Mouse (Mus musculus) embryonic facial prominence, embryonic 11.5 days (tissue): Measurements from ENCODE around the gene Psap. TPM values are rescaled to one million over a fixed set of nuclear protein-coding genes. Genes with fewer than 3 reads are reported as not detected.

Experiments
- ATAC-seq: fragments of 200-750 bp; cut with Nextera tagmentation; replicated peaks from 2 replicates; pipeline ENCODE4 v1.8.0; 2017; ENCODE audit warnings: low read depth; ENCODE audit not compliant: insufficient number of reproducible peaks, low FRiP score, low TSS enrichment
- DNase-seq: peaks from one replicate; pipeline ENCODE4 v3.0.0-alpha.2; 2015; ENCODE audit warnings: low spot score
- H3K27ac ChIP-seq: fragments of 300-500 bp; sonication (generic); replicated peaks from 2 replicates; pipeline ENCODE4 v1.5.1; 2014; ENCODE audit warnings: mild to moderate bottlenecking, low read depth, low read length, control low read depth
- H3K27me3 ChIP-seq: fragments of 300-500 bp; sonication (generic); 2 replicates; pipeline ENCODE4 v1.6.1; 2014; ENCODE audit warnings: mild to moderate bottlenecking, low read length, moderate library complexity, mixed read lengths; ENCODE audit not compliant: control insufficient read depth, insufficient read depth
- H3K36me3 ChIP-seq: fragments of 300-500 bp; sonication (generic); replicated peaks from 2 replicates; pipeline ENCODE4 v1.6.1; 2014; ENCODE audit warnings: low read depth, mild to moderate bottlenecking, low read length, moderate library complexity, mixed read lengths; ENCODE audit not compliant: control insufficient read depth, insufficient read depth
- H3K4me1 ChIP-seq: fragments of 300-500 bp; sonication (generic); 2 replicates; pipeline ENCODE4 v1.6.1; 2014; ENCODE audit warnings: low read length, mixed read lengths; ENCODE audit not compliant: control insufficient read depth, insufficient read depth
- H3K4me2 ChIP-seq: fragments of 300-500 bp; sonication (generic); 2 replicates; pipeline ENCODE4 v1.6.1; 2014; ENCODE audit warnings: low read depth, mild to moderate bottlenecking, control low read depth, low read length, moderate library complexity
- H3K4me3 ChIP-seq: fragments of 300-500 bp; sonication (generic); 2 replicates; pipeline ENCODE4 v1.5.1; 2014; ENCODE audit warnings: low read depth, low read length, control low read depth
- H3K9ac ChIP-seq: fragments of 300-500 bp; sonication (generic); replicated peaks from 2 replicates; pipeline ENCODE4 v1.6.1; 2014; ENCODE audit warnings: mild to moderate bottlenecking, control low read depth, low read length
- H3K9me3 ChIP-seq: fragments of 300-500 bp; sonication (generic); replicated peaks from 2 replicates; pipeline ENCODE4 v1.6.1; 2016; ENCODE audit warnings: mild to moderate bottlenecking, low read length, inconsistent platforms, mixed read lengths; ENCODE audit not compliant: control insufficient read depth
- whole genome bisulfite sequencing: fragments of 180-500 bp; shearing (Covaris S2); extraction: QIAGEN DNeasy Blood & Tissue Kit; methylation state at CpG from one replicate; pipeline ENCODE4 v1.1.7; 2014; 5-methylcytosine and 5-hydroxymethylcytosine counted together
- polyA plus RNA-seq: library from polyadenylated mRNA; unstranded; fragments of >200 nt; fragmentation: Nextera tagmentation; extraction: Ambion mirVana; gene quantifications from 2 replicates; pipeline ENCODE4 v1.2.1, GENCODE M21; 2014

Psap gene
- polyA plus RNA-seq, 1 experiment from 2014 or later: 64.2 TPM

DNA sequence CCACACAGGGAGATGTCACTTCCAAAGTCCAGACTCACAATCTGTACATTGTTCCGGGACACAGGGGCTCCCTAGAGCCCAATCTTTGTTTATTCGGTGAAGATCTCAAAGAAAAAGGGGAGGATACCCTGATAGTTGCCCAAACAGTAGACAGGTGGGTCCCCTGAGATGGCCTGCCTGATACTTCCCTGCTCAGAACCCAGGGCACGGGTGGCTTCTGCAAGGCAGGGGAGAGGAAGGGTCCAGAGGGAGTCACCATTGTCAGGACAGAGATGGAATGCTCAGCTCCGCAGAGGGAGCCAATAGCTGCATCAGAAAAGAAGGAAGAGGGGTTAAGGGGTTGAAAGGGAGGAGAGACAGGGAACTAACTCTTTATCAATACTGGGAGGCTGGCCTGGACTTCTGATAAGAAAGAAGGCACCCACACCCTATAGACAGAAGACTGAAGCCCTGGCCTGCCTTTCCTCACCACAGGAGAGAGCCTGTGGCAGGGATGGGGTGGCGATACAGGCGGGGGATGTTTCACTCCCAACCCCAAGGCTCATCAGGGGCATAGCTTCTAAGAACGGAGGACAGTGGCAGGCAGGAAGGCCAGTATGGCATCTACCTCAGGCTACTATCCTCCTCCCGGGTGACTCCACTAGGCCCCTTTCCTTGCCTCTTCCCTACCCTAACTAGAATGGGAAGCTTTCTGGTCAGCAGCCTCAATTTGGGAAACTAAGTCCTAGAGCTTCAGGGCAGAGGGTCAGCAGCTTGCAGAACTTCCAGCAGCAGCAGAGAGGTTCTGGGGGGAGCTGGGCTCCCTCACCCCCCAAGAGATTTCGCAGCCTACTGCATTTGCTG is 70.6 kb downstream of the Psap start:
- Histone ChIP-seq H3K4me1 (peaks cover 3% of the 10 kb centered on the region; the same call in 1 of the 2 replicates), H3K27ac (no peak overlapping the region), H3K27me3 (no peaks in the 10 kb centered on the region), H3K4me3 (no peak overlapping the region), H3K9me3 (no peaks in the 10 kb centered on the region), H3K36me3 (no peaks in the 10 kb centered on the region), H3K4me2 (no peak overlapping the region), H3K9ac (no peak overlapping the region; the same call in 1 of the 2 replicates)
- DNase-seq: no peak
- WGBS: 28% methylated on average over 9 of the region's 9 CpGs
- no peak for ATAC-seq

DNA sequence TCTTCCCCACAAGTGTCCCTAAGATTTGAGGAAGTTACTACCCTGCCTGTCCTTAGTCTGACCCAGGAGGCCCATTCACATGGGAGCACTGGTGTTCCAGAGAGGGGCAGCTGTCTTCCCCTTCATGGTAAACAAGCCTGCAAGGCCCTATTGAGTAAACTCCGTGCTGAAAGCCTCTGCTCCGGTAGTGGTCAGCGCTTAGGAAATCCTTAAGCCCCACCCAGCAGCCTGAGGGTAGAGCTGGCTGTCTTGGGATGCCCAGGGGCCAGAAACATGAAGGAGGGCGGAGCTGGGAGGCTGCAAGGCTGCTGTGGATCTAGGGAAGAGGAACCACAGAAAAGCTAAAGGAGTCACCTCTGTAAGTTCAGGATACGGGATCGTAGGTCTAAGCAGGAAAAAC is 71.6 kb downstream of the Psap start:
- no peak overlapping the region for H3K9ac ChIP-seq
- no peak overlapping the region for H3K27ac ChIP-seq
- ATAC-seq (no peak), DNase-seq (no peak)
- no peak overlapping the region for H3K4me2 ChIP-seq
- no peaks in the 10 kb centered on the region for H3K36me3 ChIP-seq
- no peaks in the 10 kb centered on the region for H3K27me3 ChIP-seq
- peaks cover 3% of the 10 kb centered on the region; the same call in 1 of the 2 replicates for H3K4me1 ChIP-seq
- WGBS: 34% methylated on average over 6 of the region's 6 CpGs
- no peaks in the 10 kb centered on the region for H3K9me3 ChIP-seq
- no peak overlapping the region for H3K4me3 ChIP-seq

DNA sequence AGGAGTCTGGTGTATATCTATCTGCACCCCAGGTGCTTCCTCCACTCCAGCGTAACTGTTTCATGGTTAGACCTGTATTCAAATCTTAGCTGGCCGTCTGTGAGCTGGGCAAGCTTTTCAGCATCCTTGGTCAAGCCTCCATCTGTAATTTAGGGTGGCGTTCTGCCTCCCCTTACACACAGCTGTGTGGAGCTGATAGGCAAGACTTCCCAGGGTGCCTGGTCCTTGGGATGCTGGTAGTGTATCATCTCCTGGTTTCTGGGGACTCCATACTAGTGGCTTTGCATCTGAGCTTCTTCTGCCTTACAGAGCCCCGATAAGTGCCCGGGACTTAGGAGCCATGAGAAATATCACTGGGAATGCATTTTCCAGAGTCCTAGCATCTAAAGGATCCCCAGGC is 72.2 kb downstream of the Psap start:
- Histone ChIP-seq H3K4me1 (peaks cover 3% of the 10 kb centered on the region; the same call in 1 of the 2 replicates), H3K4me3 (no peak overlapping the region), H3K4me2 (no peak overlapping the region), H3K27ac (no peak overlapping the region), H3K9ac (no peak overlapping the region), H3K36me3 (no peaks in the 10 kb centered on the region), H3K27me3 (no peaks in the 10 kb centered on the region), H3K9me3 (no peaks in the 10 kb centered on the region)
- WGBS: 87% methylated on average over 5 of the region's 5 CpGs
- ATAC-seq: no peak
- DNase-seq: no peak

- H3K4me2 ChIP-seq: no peak overlapping the region
- no peaks in the 10 kb centered on the region for H3K27me3 ChIP-seq
- H3K36me3 ChIP-seq: no peaks in the 10 kb centered on the region
- no peaks in the 10 kb centered on the region for H3K9me3 ChIP-seq
- DNase-seq: no peak
- peaks cover 3% of the 10 kb centered on the region; the same call in 1 of the 2 replicates for H3K4me1 ChIP-seq
- no peak overlapping the region for H3K4me3 ChIP-seq
- ATAC-seq: no peak
- no peak overlapping the region for H3K27ac ChIP-seq
- WGBS: 49% methylated on average over 5 of the region's 5 CpGs
- no peak overlapping the region for H3K9ac ChIP-seq
Measured at GRCm38 (mm10) chr10:60350077-60350804, 72.8 kb downstream of the Psap start.

- Histone ChIP-seq H3K27me3 (no peaks in the 10 kb centered on the region), H3K4me2 (no peak overlapping the region), H3K27ac (no peak overlapping the region), H3K9me3 (no peaks in the 10 kb centered on the region), H3K36me3 (no peaks in the 10 kb centered on the region), H3K4me3 (no peak overlapping the region), H3K4me1 (peaks cover 3% of the 10 kb centered on the region; the same call in 1 of the 2 replicates), H3K9ac (no peak overlapping the region)
- DNase-seq: peak; percentile 88
- 36% methylated on average over 3 of the region's 3 CpGs for WGBS
- 0 out of 2 replicates have a peak, but pooled peaks have one; percentile 11 for ATAC-seq
Measured at GRCm38 (mm10) chr10:60350805-60351167, 73.4 kb downstream of the Psap start.

- H3K9ac ChIP-seq: no peak overlapping the region
- no peaks in the 10 kb centered on the region for H3K36me3 ChIP-seq
- peak overlapping the region; percentile 68 for H3K27ac ChIP-seq
- H3K27me3 ChIP-seq: no peaks in the 10 kb centered on the region
- no peaks in the 10 kb centered on the region for H3K9me3 ChIP-seq
- peaks cover 3% of the 10 kb centered on the region; the same call in 1 of the 2 replicates for H3K4me1 ChIP-seq
- H3K4me3 ChIP-seq: no peak overlapping the region
- ATAC-seq: 0 out of 2 replicates have a peak, but pooled peaks have one; percentile 16
- H3K4me2 ChIP-seq: no peak overlapping the region
- WGBS: 19% methylated on average over 3 of the region's 3 CpGs
- DNase-seq: no peak
Measured at GRCm38 (mm10) chr10:60351248-60351647, 73.8 kb downstream of the Psap start.

- H3K4me1 ChIP-seq: no peaks in the 10 kb centered on the region; the same call in 1 of the 2 replicates
- peak; percentile 53 for DNase-seq
- H3K9me3 ChIP-seq: no peaks in the 10 kb centered on the region
- ATAC-seq: peak; percentile 32; the same call in 1 of the 2 replicates
- 10% methylated on average over 7 of the region's 7 CpGs for WGBS
- H3K9ac ChIP-seq: no peak overlapping the region
- peak overlapping the region; percentile 68 for H3K27ac ChIP-seq
- H3K4me3 ChIP-seq: no peak overlapping the region
- no peaks in the 10 kb centered on the region for H3K36me3 ChIP-seq
- no peaks in the 10 kb centered on the region for H3K27me3 ChIP-seq
- H3K4me2 ChIP-seq: no peak overlapping the region; the same call in 1 of the 2 replicates
Measured at GRCm38 (mm10) chr10:60351761-60352455, 74.5 kb downstream of the Psap start.
